ENCODE assay signal across 9 mouse cellular contexts in genomic region chr11:105312311-105312942, GRCm38 (mm10). TPM values are rescaled to one million over a fixed set of nuclear protein-coding genes. Genes with fewer than 3 reads are reported as not detected.
DNase-seq lines count a peak whose midpoint lies in the region; ATAC-seq and TF ChIP-seq lines count a peak whose summit lies in the region.
"Had no signal": no experiment of that assay in that cellular context is flagged by ENCODE, and none has a peak within 500 bp of the region (broad histone marks: within the 10 kb centered on the region; RNA-seq: fewer than 3 reads in every experiment).

No protein-coding gene starts in this region.

- no peak overlapping the region for H3K4me3 ChIP-seq in heart, embryonic 14.5 days (ENCODE audit: control insufficient read depth in 1 of 2, insufficient read depth in 1 of 2, low read depth in 1 of 2, low read length in 2 of 2)
- no peak overlapping the region for H3K4me3 ChIP-seq in midbrain, postnatal 0 days (ENCODE audit: low read depth, low read length)
- H3K4me3 ChIP-seq in midbrain, embryonic 14.5 days (replicated peaks; ENCODE audit: low read depth, low read length): no peak overlapping the region
- H3K4me3 ChIP-seq in hindbrain, embryonic 11.5 days (ENCODE audit: low read depth, low read length): no peak overlapping the region
- H3K4me3 ChIP-seq in stomach, postnatal 0 days (ENCODE audit: low read depth, low read length): no peak overlapping the region
- H3K4me3 ChIP-seq: erythroblast, embryonic 14.5 days had no signal

- no peak for DNase-seq in heart, adult 9 months (ENCODE audit: low spot score in 2 of 2)
- DNase-seq in midbrain, postnatal 0 days (ENCODE audit: low spot score): peak; percentile 54
- no peak for DNase-seq in midbrain, embryonic 14.5 days
- DNase-seq in hindbrain, embryonic 11.5 days (ENCODE audit: low spot score): peak; percentile 40
- DNase-seq in stomach, postnatal 0 days (ENCODE audit: low spot score): no peak
- DNase-seq in layer of hippocampus, adult 11-12 months (ENCODE audit: low spot score): no peak
- DNase-seq in testis, postnatal 14 days (ENCODE audit: low spot score): no peak

- H3K4me1 ChIP-seq in heart, embryonic 14.5 days (ENCODE audit: control insufficient read depth in 2 of 2, insufficient read depth in 2 of 2, low read length in 2 of 2): peaks cover 42 to 58% of the 10 kb centered on the region in 2 experiments
- H3K4me1 ChIP-seq in midbrain, postnatal 0 days (ENCODE audit: insufficient read depth, low read length): peaks cover 7% of the 10 kb centered on the region
- peaks cover 21% of the 10 kb centered on the region for H3K4me1 ChIP-seq in midbrain, embryonic 14.5 days (ENCODE audit: control insufficient read depth, insufficient read depth, low read length)
- peaks cover 11% of the 10 kb centered on the region for H3K4me1 ChIP-seq in hindbrain, embryonic 11.5 days (replicated peaks; ENCODE audit: control insufficient read depth, insufficient read depth, low read length)
- no peaks in the 10 kb centered on the region for H3K4me1 ChIP-seq in stomach, postnatal 0 days (replicated peaks; ENCODE audit: control insufficient read depth, insufficient read depth)

- H3K9ac ChIP-seq in heart, embryonic 14.5 days (ENCODE audit: low read length): peak overlapping the region; percentile 10; the same call in 1 of the 2 replicates
- H3K9ac ChIP-seq in midbrain, postnatal 0 days (replicated peaks; ENCODE audit: low read length, poor library complexity, severe bottlenecking): no peak overlapping the region
- no peak overlapping the region for H3K9ac ChIP-seq in midbrain, embryonic 14.5 days (replicated peaks; ENCODE audit: low read length)
- H3K9ac ChIP-seq in hindbrain, embryonic 11.5 days (ENCODE audit: low read depth, low read length): no peak overlapping the region
- H3K9ac ChIP-seq in stomach, postnatal 0 days (ENCODE audit: low read length): no peak overlapping the region

- TF ChIP-seq CTCF in midbrain, postnatal 0 days (IDR thresholded peaks at IDR 0.05): no peak
- no peak for TF ChIP-seq CTCF in stomach, postnatal 0 days (IDR thresholded peaks at IDR 0.05; ENCODE audit: low read depth)

- ATAC-seq in heart, embryonic 14.5 days (ENCODE audit: insufficient number of reproducible peaks, insufficient read depth, low FRiP score, low read depth): no peak
- ATAC-seq in midbrain, postnatal 0 days (ENCODE audit: low FRiP score): no peak
- no peak for ATAC-seq in midbrain, embryonic 14.5 days (ENCODE audit: low FRiP score, low TSS enrichment)
- ATAC-seq in hindbrain, embryonic 11.5 days (ENCODE audit: low FRiP score): no peak
- ATAC-seq in stomach, postnatal 0 days (ENCODE audit: low FRiP score, low TSS enrichment): no peak

- no peaks in the 10 kb centered on the region for H3K27me3 ChIP-seq in heart, embryonic 14.5 days (ENCODE audit: control insufficient read depth, insufficient read depth, low read length)
- no peaks in the 10 kb centered on the region for H3K27me3 ChIP-seq in midbrain, postnatal 0 days (ENCODE audit: insufficient read depth, low read length)
- H3K27me3 ChIP-seq in midbrain, embryonic 14.5 days (ENCODE audit: control insufficient read depth, insufficient read depth, low read length): no peaks in the 10 kb centered on the region
- H3K27me3 ChIP-seq in hindbrain, embryonic 11.5 days (ENCODE audit: control insufficient read depth, insufficient read depth, low read length): no peaks in the 10 kb centered on the region
- no peaks in the 10 kb centered on the region for H3K27me3 ChIP-seq in stomach, postnatal 0 days (ENCODE audit: control insufficient read depth, insufficient read depth, low read length)

- no peaks in the 10 kb centered on the region for H3K36me3 ChIP-seq in heart, embryonic 14.5 days (ENCODE audit: control insufficient read depth, insufficient read depth, low read length)
- H3K36me3 ChIP-seq in midbrain, postnatal 0 days (ENCODE audit: insufficient read depth, low read length): no peaks in the 10 kb centered on the region
- no peaks in the 10 kb centered on the region for H3K36me3 ChIP-seq in midbrain, embryonic 14.5 days (ENCODE audit: control insufficient read depth, insufficient read depth, low read length)
- no peaks in the 10 kb centered on the region for H3K36me3 ChIP-seq in hindbrain, embryonic 11.5 days (ENCODE audit: control insufficient read depth, insufficient read depth, low read length)
- no peaks in the 10 kb centered on the region for H3K36me3 ChIP-seq in stomach, postnatal 0 days (ENCODE audit: control insufficient read depth, insufficient read depth, low read length)

- no peaks in the 10 kb centered on the region for H3K9me3 ChIP-seq in heart, embryonic 14.5 days (ENCODE audit: control insufficient read depth, low read length)
- no peaks in the 10 kb centered on the region for H3K9me3 ChIP-seq in midbrain, postnatal 0 days (ENCODE audit: low read length)
- H3K9me3 ChIP-seq in midbrain, embryonic 14.5 days (ENCODE audit: control insufficient read depth, low read length): no peaks in the 10 kb centered on the region
- no peaks in the 10 kb centered on the region for H3K9me3 ChIP-seq in hindbrain, embryonic 11.5 days (ENCODE audit: control insufficient read depth, low read length)
- H3K9me3 ChIP-seq in stomach, postnatal 0 days (ENCODE audit: control insufficient read depth, low read length): no peaks in the 10 kb centered on the region

- H3K4me2 ChIP-seq in heart, embryonic 14.5 days (ENCODE audit: low read length): peak overlapping the region; percentile 7; the same call in 1 of the 2 replicates
- no peak overlapping the region for H3K4me2 ChIP-seq in midbrain, postnatal 0 days (ENCODE audit: low read depth, low read length, poor library complexity, severe bottlenecking)
- H3K4me2 ChIP-seq in midbrain, embryonic 14.5 days (ENCODE audit: low read length): no peak overlapping the region
- no peak overlapping the region for H3K4me2 ChIP-seq in hindbrain, embryonic 11.5 days (replicated peaks; ENCODE audit: low read depth, low read length)
- no peak overlapping the region for H3K4me2 ChIP-seq in stomach, postnatal 0 days (replicated peaks; ENCODE audit: low read depth)

- peak overlapping the region; percentile 51 to 76 for H3K27ac ChIP-seq in heart, embryonic 14.5 days (replicated peaks in 1 of 2; ENCODE audit: control insufficient read depth in 1 of 2, insufficient read depth in 1 of 2, low read depth in 2 of 2, low read length in 2 of 2)
- peak overlapping the region; percentile 57; the same call in 1 of the 2 replicates for H3K27ac ChIP-seq in midbrain, postnatal 0 days (ENCODE audit: low read depth, low read length)
- H3K27ac ChIP-seq in midbrain, embryonic 14.5 days (replicated peaks; ENCODE audit: low read depth, low read length): no peak overlapping the region
- peak overlapping the region; percentile 48; the same call in 1 of the 2 replicates for H3K27ac ChIP-seq in hindbrain, embryonic 11.5 days (ENCODE audit: low read depth, low read length)
- peak overlapping the region; percentile 24; the same call in 1 of the 2 replicates for H3K27ac ChIP-seq in stomach, postnatal 0 days (replicated peaks)

- TF ChIP-seq EP300 in stomach, postnatal 0 days (optimal IDR thresholded peaks at IDR 0.05): no peak

- WGBS in heart, embryonic 14.5 days: 26% methylated on average over 12 of the region's 12 CpGs
- WGBS in midbrain, postnatal 0 days: 62% methylated on average over 12 of the region's 12 CpGs
- WGBS in midbrain, embryonic 14.5 days: 62% methylated on average over 12 of the region's 12 CpGs
- WGBS in hindbrain, embryonic 11.5 days: 53% methylated on average over 12 of the region's 12 CpGs
- WGBS in stomach, postnatal 0 days: 54% methylated on average over 12 of the region's 12 CpGs

RNA-seq across cellular contexts. Expression of gene Mrc2, which starts 20.0 kb away (rescaled TPM):
- polyA plus RNA-seq in heart, embryonic 14.5 days (2014; fragmentation: Nextera tagmentation; extraction: Ambion mirVana): 4.4 and 6.1 TPM in 2 replicates
- total RNA-seq in midbrain, postnatal 0 days (2014; rRNA removed): 16.8 and 20.5 TPM in 2 replicates
- 3.4 TPM in 2 replicates for polyA plus RNA-seq in midbrain, postnatal 0 days (2015; fragmentation: Nextera tagmentation; extraction: Ambion mirVana)
- polyA plus RNA-seq in midbrain, embryonic 14.5 days (2014; fragmentation: Nextera tagmentation; extraction: Ambion mirVana): 1.9 and 3.8 TPM in 2 replicates
- 6.6 and 7.2 TPM in 2 replicates for polyA plus RNA-seq in hindbrain, embryonic 11.5 days (2014; fragmentation: Nextera tagmentation; extraction: Ambion mirVana)
- 2.9 and 3.7 TPM in 2 replicates for polyA plus RNA-seq in stomach, postnatal 0 days (2015; fragmentation: Nextera tagmentation; extraction: Ambion mirVana)

Comparison
In these comparisons a context has a peak if more than half of its experiments do, and no peak if none do; other contexts are left out.
1. DNase-seq: peak in midbrain, postnatal 0 days (single experiment) and hindbrain, embryonic 11.5 days (single experiment); none in heart, adult 9 months (0 of 2), midbrain, embryonic 14.5 days (single experiment), stomach, postnatal 0 days (single experiment), layer of hippocampus, adult 11-12 months (single experiment) and testis, postnatal 14 days (single experiment).